Mouse (Mus musculus): ENCODE measurements around the gene Sh3bgrl3. TPM values are rescaled to one million over a fixed set of nuclear protein-coding genes. Genes with fewer than 3 reads are reported as not detected.
A peak's percentile ranks its signal among the peaks of the same experiment; 100 is the strongest.

Sh3bgrl3 gene
- polyA plus RNA-seq, 1 experiment, result 85.6 TPM

GRCm38 (mm10) chr4:134080674-134081073 is 47.9 kb downstream of the Sh3bgrl3 start:
- Histone ChIP-seq H3K27me3 (ENCODE audit: control insufficient read depth, insufficient read depth, low read length) (no peaks in the 10 kb centered on the region; the same call in 1 of the 2 replicates), H3K4me1 (ENCODE audit: control insufficient read depth, insufficient read depth, low read length) (peaks cover 5% of the 10 kb centered on the region), H3K27ac (ENCODE audit: control insufficient read depth, insufficient read depth, low read depth, low read length) (no peak overlapping the region), H3K36me3 (ENCODE audit: control insufficient read depth, insufficient read depth, low read length) (no peaks in the 10 kb centered on the region), H3K4me3 (ENCODE audit: control insufficient read depth, low read depth, low read length) (no peak overlapping the region)
- TF ChIP-seq POLR2A (IDR thresholded peaks at IDR 0.05; ENCODE audit: control insufficient read depth, low read depth, low read length), result no peak

GRCm38 (mm10) chr4:134078694-134079093 is 49.9 kb downstream of the Sh3bgrl3 start:
- H3K27ac ChIP-seq (ENCODE audit: control insufficient read depth, insufficient read depth, low read depth, low read length), result no peak overlapping the region

More at GRCm38 (mm10) chr4:134078694-134079093, 49.9 kb downstream of the Sh3bgrl3 start:
- H3K4me1 ChIP-seq (ENCODE audit: control insufficient read depth, insufficient read depth, low read length), result peaks cover 5% of the 10 kb centered on the region
- H3K36me3 ChIP-seq (ENCODE audit: control insufficient read depth, insufficient read depth, low read length), result no peaks in the 10 kb centered on the region
- peak; percentile 36; the same call in 1 of the 2 replicates for TF ChIP-seq CTCF (IDR thresholded peaks at IDR 0.05; ENCODE audit: control insufficient read depth, insufficient read depth, insufficient replicate concordance, low read depth, low read length)
- TF ChIP-seq POLR2A (IDR thresholded peaks at IDR 0.05; ENCODE audit: control insufficient read depth, low read depth, low read length), result no peak
- H3K4me3 ChIP-seq (ENCODE audit: control insufficient read depth, low read depth, low read length), result no peak overlapping the region
- no peaks in the 10 kb centered on the region; the same call in 1 of the 2 replicates for H3K27me3 ChIP-seq (ENCODE audit: control insufficient read depth, insufficient read depth, low read length)

Other genes starting within 250 kb of the Sh3bgrl3 start
- gene Rps6ka1, start 241.0 kb downstream of the Sh3bgrl3 start, polyA plus RNA-seq (2012; rRNA removed), result 54.8 and 57.2 TPM in 2 replicates
- 30.4 and 34.0 TPM in 2 replicates for gene Hmgn2, start 160.1 kb downstream of the Sh3bgrl3 start, polyA plus RNA-seq (2012; rRNA removed)
- gene Dhdds, start 127.9 kb downstream of the Sh3bgrl3 start, polyA plus RNA-seq (2012; rRNA removed), result 16.6 and 17.3 TPM in 2 replicates
- gene Lin28a, start 109.9 kb downstream of the Sh3bgrl3 start, polyA plus RNA-seq (2012; rRNA removed), result 1.2 TPM in 2 replicates
- 0.11 TPM in 2 replicates for gene Zfp683, start 75.0 kb downstream of the Sh3bgrl3 start, polyA plus RNA-seq (2012; rRNA removed)
- 2.3 and 2.4 TPM in 2 replicates for gene Crybg2, start 68.0 kb downstream of the Sh3bgrl3 start, polyA plus RNA-seq (2012; rRNA removed)
- 2.0 and 660 TPM in 2 replicates for gene Cd52, start 33.7 kb downstream of the Sh3bgrl3 start, polyA plus RNA-seq (2012; rRNA removed)
- gene Ubxn11, start 26.2 kb downstream of the Sh3bgrl3 start, polyA plus RNA-seq (2012; rRNA removed), result 457 and 483 TPM in 2 replicates
- 110 and 114 TPM in 2 replicates for gene Cep85, start 58.3 kb upstream of the Sh3bgrl3 start, polyA plus RNA-seq (2012; rRNA removed)
- gene Gm7534, start 74.2 kb upstream of the Sh3bgrl3 start, polyA plus RNA-seq (2012; rRNA removed), result not detected in 2 replicates
- gene Catsper4, start 98.6 kb upstream of the Sh3bgrl3 start, polyA plus RNA-seq (2012; rRNA removed), result 126 and 129 TPM in 2 replicates
- 0.88 and 1.2 TPM in 2 replicates for gene Cnksr1, start 109.6 kb upstream of the Sh3bgrl3 start, polyA plus RNA-seq (2012; rRNA removed)
- 0.11 and 0.26 TPM in 2 replicates for gene E130218I03Rik, start 114.9 kb upstream of the Sh3bgrl3 start, polyA plus RNA-seq (2012; rRNA removed)
- 7.5 and 9.7 TPM in 2 replicates for gene Zfp593, start 116.8 kb upstream of the Sh3bgrl3 start, polyA plus RNA-seq (2012; rRNA removed)
- 0.25 TPM in 1 of 2 replicates, not detected in the other for gene Gm30191, start 118.1 kb upstream of the Sh3bgrl3 start, polyA plus RNA-seq (2012; rRNA removed)
- 1.9 and 2.7 TPM in 2 replicates for gene Grrp1, start 125.3 kb upstream of the Sh3bgrl3 start, polyA plus RNA-seq (2012; rRNA removed)
- 6.2 and 6.4 TPM in 2 replicates for gene Pdik1l, start 159.1 kb upstream of the Sh3bgrl3 start, polyA plus RNA-seq (2012; rRNA removed)
- 1.6 and 1.8 TPM in 2 replicates for gene Trim63, start 186.3 kb upstream of the Sh3bgrl3 start, polyA plus RNA-seq (2012; rRNA removed)
- gene Slc30a2, start 214.4 kb upstream of the Sh3bgrl3 start, polyA plus RNA-seq (2012; rRNA removed), result 19.1 and 21.3 TPM in 2 replicates

All from testis, adult 2 months (tissue).